8 mouse cellular contexts compared by ENCODE assay signal in the genomic region with DNA sequence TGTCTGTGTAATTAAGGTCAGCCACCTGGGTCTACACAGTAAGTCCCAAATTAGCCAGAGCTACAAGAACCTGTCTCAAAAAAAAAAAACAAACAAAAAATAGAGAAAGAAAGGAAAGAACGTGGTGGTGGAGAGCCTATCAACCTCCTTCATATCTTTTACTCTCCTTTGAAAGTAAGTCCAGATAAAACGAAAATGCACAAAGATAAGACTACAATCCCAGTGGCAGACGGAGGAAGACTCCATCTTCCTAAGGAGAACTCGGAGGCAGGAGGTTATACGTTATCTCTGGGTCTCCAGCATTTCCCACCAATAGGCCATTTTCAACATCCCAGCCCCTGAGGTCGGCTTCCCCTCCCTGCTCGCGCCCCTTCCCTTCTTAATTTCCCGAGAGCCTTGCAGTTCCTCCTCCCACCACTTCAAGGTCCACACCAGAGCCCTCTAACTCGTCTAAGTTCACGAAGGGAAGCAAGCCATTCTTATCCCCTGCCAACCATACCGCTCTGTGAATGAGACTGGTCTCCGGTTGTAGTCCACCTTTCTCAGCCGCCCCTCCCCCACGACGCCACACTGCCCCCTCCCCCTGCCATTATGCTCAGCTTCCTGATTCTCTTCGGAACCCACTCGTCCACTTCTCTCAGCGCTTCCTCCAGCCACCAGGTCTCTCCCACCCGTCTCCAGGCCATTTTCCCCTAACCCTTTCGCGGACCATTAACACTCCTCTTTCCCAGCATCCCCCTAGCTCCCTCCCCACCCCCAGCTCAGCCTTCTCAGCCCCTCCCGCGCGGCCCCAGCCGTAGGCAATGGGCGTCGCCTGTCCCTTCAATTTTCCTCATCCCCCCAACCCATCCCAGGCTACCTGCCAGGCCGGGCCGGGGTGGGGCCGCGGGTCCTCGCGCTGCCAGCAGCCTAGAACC. TPM values are rescaled to one million over a fixed set of nuclear protein-coding genes. Genes with fewer than 3 reads are reported as not detected.
DNase-seq lines count a peak whose midpoint lies in the region; ATAC-seq and TF ChIP-seq lines count a peak whose summit lies in the region.

No protein-coding gene starts in this region.

- H3K9ac ChIP-seq in forebrain, embryonic 14.5 days (ENCODE audit: low read length): peak overlapping the region; percentile 76
- peak overlapping the region; percentile 55 for H3K9ac ChIP-seq in intestine, embryonic 14.5 days (ENCODE audit: low read length)
- peak overlapping the region; percentile 81 for H3K9ac ChIP-seq in liver, postnatal 0 days (replicated peaks)
- H3K9ac ChIP-seq in neural tube, embryonic 14.5 days (replicated peaks; ENCODE audit: low read depth, low read length): peak overlapping the region; percentile 65

- peak; percentile 15 for ATAC-seq in forebrain, embryonic 14.5 days
- ATAC-seq in intestine, embryonic 14.5 days (replicated peaks; ENCODE audit: low FRiP score, low TSS enrichment, low read depth): peak; percentile 12; the same call in 1 of the 2 replicates
- peak; percentile 18 for ATAC-seq in liver, postnatal 0 days
- no peak; the same call in none of the 2 replicates for ATAC-seq in neural tube, embryonic 14.5 days (ENCODE audit: low read depth)

- no peak for TF ChIP-seq EP300 in liver, postnatal 0 days (IDR thresholded peaks at IDR 0.05; ENCODE audit: low read depth)

- peaks cover 58% of the 10 kb centered on the region for H3K36me3 ChIP-seq in forebrain, embryonic 14.5 days (ENCODE audit: control insufficient read depth, insufficient read depth, low read length)
- peaks cover 49% of the 10 kb centered on the region for H3K36me3 ChIP-seq in intestine, embryonic 14.5 days (ENCODE audit: control insufficient read depth, insufficient read depth, low read length)
- H3K36me3 ChIP-seq in liver, postnatal 0 days (replicated peaks; ENCODE audit: insufficient read depth, low read length): peaks cover 39% of the 10 kb centered on the region
- peaks cover 48% of the 10 kb centered on the region for H3K36me3 ChIP-seq in neural tube, embryonic 14.5 days (ENCODE audit: control insufficient read depth, insufficient read depth, low read length)

- peak in 1 of 2 experiments; percentile 34 for DNase-seq in layer of hippocampus, adult 2 months (ENCODE audit: low spot score in 2 of 2)
- DNase-seq in layer of hippocampus, adult 18-20 months (ENCODE audit: low spot score in 2 of 2): no peak
- peak; percentile 31 for DNase-seq in WW6 (ENCODE audit: low read depth, low spot score)
- peak; percentile 61 for DNase-seq in forebrain, embryonic 14.5 days (ENCODE audit: low spot score)
- DNase-seq in intestine, embryonic 14.5 days (ENCODE audit: low spot score): peak; percentile 82
- peak; percentile 75 for DNase-seq in liver, postnatal 0 days
- no peak for DNase-seq in yolk sac, embryonic 10.5 days (ENCODE audit: low spot score)

- H3K4me2 ChIP-seq in forebrain, embryonic 14.5 days (ENCODE audit: low read length): peak overlapping the region; percentile 77
- H3K4me2 ChIP-seq in intestine, embryonic 14.5 days (ENCODE audit: low read length): peak overlapping the region; percentile 82
- peak overlapping the region; percentile 93 for H3K4me2 ChIP-seq in liver, postnatal 0 days (ENCODE audit: low read depth, low read length)
- peak overlapping the region; percentile 65 for H3K4me2 ChIP-seq in neural tube, embryonic 14.5 days (ENCODE audit: low read depth, low read length)

- 1% methylated on average over 34 of the region's 34 CpGs for WGBS in forebrain, embryonic 14.5 days
- 1% methylated on average over 34 of the region's 34 CpGs for WGBS in intestine, embryonic 14.5 days
- under 1% methylated on average over 34 of the region's 34 CpGs for WGBS in liver, postnatal 0 days (ENCODE audit: insufficient replicate concordance)
- under 1% methylated on average over 34 of the region's 34 CpGs for WGBS in neural tube, embryonic 14.5 days

- peak overlapping the region; percentile 78 for H3K4me3 ChIP-seq in layer of hippocampus, adult 2 months
- peak overlapping the region; percentile 80 for H3K4me3 ChIP-seq in forebrain, embryonic 14.5 days (ENCODE audit: low read depth, low read length)
- H3K4me3 ChIP-seq in intestine, embryonic 14.5 days (ENCODE audit: low read depth, low read length): peak overlapping the region; percentile 86
- H3K4me3 ChIP-seq in liver, postnatal 0 days (ENCODE audit: low read depth, low read length): peak overlapping the region; percentile 86
- H3K4me3 ChIP-seq in neural tube, embryonic 14.5 days (ENCODE audit: low read depth, low read length): peak overlapping the region; percentile 79

- H3K4me1 ChIP-seq in forebrain, embryonic 14.5 days (ENCODE audit: control insufficient read depth, insufficient read depth, low read length): peaks cover 18% of the 10 kb centered on the region
- H3K4me1 ChIP-seq in intestine, embryonic 14.5 days (replicated peaks; ENCODE audit: control insufficient read depth, insufficient read depth, low read length): peaks cover 22% of the 10 kb centered on the region
- H3K4me1 ChIP-seq in liver, postnatal 0 days (ENCODE audit: insufficient read depth): peaks cover 21% of the 10 kb centered on the region
- H3K4me1 ChIP-seq in neural tube, embryonic 14.5 days (ENCODE audit: control insufficient read depth, insufficient read depth, low read length): peaks cover 20% of the 10 kb centered on the region

- peak overlapping the region; percentile 94 for H3K27ac ChIP-seq in layer of hippocampus, adult 2 months
- peak overlapping the region; percentile 80 for H3K27ac ChIP-seq in forebrain, embryonic 14.5 days (ENCODE audit: low read depth, low read length)
- peak overlapping the region; percentile 66 for H3K27ac ChIP-seq in intestine, embryonic 14.5 days (ENCODE audit: low read depth)
- H3K27ac ChIP-seq in liver, postnatal 0 days (ENCODE audit: low read depth): peak overlapping the region; percentile 91
- peak overlapping the region; percentile 85 for H3K27ac ChIP-seq in neural tube, embryonic 14.5 days (ENCODE audit: low read depth, low read length)

- H3K27me3 ChIP-seq in forebrain, embryonic 14.5 days (replicated peaks; ENCODE audit: control insufficient read depth, insufficient read depth, low read length): no peaks in the 10 kb centered on the region
- no peaks in the 10 kb centered on the region for H3K27me3 ChIP-seq in intestine, embryonic 14.5 days (replicated peaks; ENCODE audit: control insufficient read depth, insufficient read depth, low read length)
- no peaks in the 10 kb centered on the region for H3K27me3 ChIP-seq in liver, postnatal 0 days (ENCODE audit: insufficient read depth, low read length)
- H3K27me3 ChIP-seq in neural tube, embryonic 14.5 days (ENCODE audit: control insufficient read depth, insufficient read depth, low read length): no peaks in the 10 kb centered on the region

- TF ChIP-seq CTCF in layer of hippocampus, adult 2 months (conservative IDR thresholded peaks at IDR 0.05): peak; percentile 70
- peak; percentile 36 for TF ChIP-seq CTCF in liver, postnatal 0 days (IDR thresholded peaks at IDR 0.05; ENCODE audit: low read depth)

- H3K9me3 ChIP-seq in forebrain, embryonic 14.5 days (replicated peaks; ENCODE audit: control insufficient read depth, low read length): no peaks in the 10 kb centered on the region
- H3K9me3 ChIP-seq in intestine, embryonic 14.5 days (ENCODE audit: control insufficient read depth, low read length): no peaks in the 10 kb centered on the region
- H3K9me3 ChIP-seq in liver, postnatal 0 days (ENCODE audit: low read length): no peaks in the 10 kb centered on the region
- H3K9me3 ChIP-seq in neural tube, embryonic 14.5 days (ENCODE audit: control insufficient read depth, low read length): no peaks in the 10 kb centered on the region

RNA-seq across cellular contexts. Expression of gene Klhdc3, which starts 0.6 kb away (rescaled TPM):
- total RNA-seq in layer of hippocampus, adult 2 months (2021): 100 to 1,000 TPM; 163 to 173 TPM
- 100 to 1,000 TPM; 172 to 177 TPM for total RNA-seq in layer of hippocampus, adult 18-20 months (2021)
- 147 and 164 TPM in 2 replicates for polyA plus RNA-seq in forebrain, embryonic 14.5 days (2014; fragmentation: Nextera tagmentation; extraction: Ambion mirVana)
- 109 and 110 TPM in 2 replicates for polyA plus RNA-seq in intestine, embryonic 14.5 days (2014; fragmentation: Nextera tagmentation; extraction: Ambion mirVana)
- polyA plus RNA-seq in liver, postnatal 0 days (2015; fragmentation: Nextera tagmentation; extraction: Ambion mirVana): 60.0 and 63.0 TPM in 2 replicates
- polyA plus RNA-seq in neural tube, embryonic 14.5 days (2014; fragmentation: Nextera tagmentation; extraction: Ambion mirVana): 151 and 161 TPM in 2 replicates

RNA-seq across cellular contexts. Expression of gene Mea1, which starts 1.5 kb away (rescaled TPM):
- 100 to 1,000 TPM in 1 of 2 experiments, 10 to 100 TPM in 1; 99.8 to 104 TPM for total RNA-seq in layer of hippocampus, adult 2 months (2021)
- 100 to 1,000 TPM in 1 of 2 experiments, 10 to 100 TPM in 1; 97.2 to 109 TPM for total RNA-seq in layer of hippocampus, adult 18-20 months (2021)
- polyA plus RNA-seq in forebrain, embryonic 14.5 days (2014; fragmentation: Nextera tagmentation; extraction: Ambion mirVana): 243 and 265 TPM in 2 replicates
- 156 and 161 TPM in 2 replicates for polyA plus RNA-seq in intestine, embryonic 14.5 days (2014; fragmentation: Nextera tagmentation; extraction: Ambion mirVana)
- 52.3 and 56.9 TPM in 2 replicates for polyA plus RNA-seq in liver, postnatal 0 days (2015; fragmentation: Nextera tagmentation; extraction: Ambion mirVana)
- polyA plus RNA-seq in neural tube, embryonic 14.5 days (2014; fragmentation: Nextera tagmentation; extraction: Ambion mirVana): 263 and 301 TPM in 2 replicates

RNA-seq across cellular contexts. Expression of gene Rrp36, which starts 5.9 kb away (rescaled TPM):
- total RNA-seq in layer of hippocampus, adult 2 months (2021): 10 to 100 TPM; 15.8 to 16.8 TPM
- total RNA-seq in layer of hippocampus, adult 18-20 months (2021): 10 to 100 TPM; 17.2 to 19.7 TPM
- polyA plus RNA-seq in forebrain, embryonic 14.5 days (2014; fragmentation: Nextera tagmentation; extraction: Ambion mirVana): 30.1 and 31.4 TPM in 2 replicates
- polyA plus RNA-seq in intestine, embryonic 14.5 days (2014; fragmentation: Nextera tagmentation; extraction: Ambion mirVana): 49.1 and 57.7 TPM in 2 replicates
- 28.1 and 28.2 TPM in 2 replicates for polyA plus RNA-seq in liver, postnatal 0 days (2015; fragmentation: Nextera tagmentation; extraction: Ambion mirVana)
- 44.7 and 49.6 TPM in 2 replicates for polyA plus RNA-seq in neural tube, embryonic 14.5 days (2014; fragmentation: Nextera tagmentation; extraction: Ambion mirVana)

RNA-seq across cellular contexts. Expression of gene Ppp2r5d, which starts 24.8 kb away (rescaled TPM):
- total RNA-seq in layer of hippocampus, adult 2 months (2021): 10 to 100 TPM; 88.0 to 91.4 TPM
- total RNA-seq in layer of hippocampus, adult 18-20 months (2021): 10 to 100 TPM; 89.3 to 90.9 TPM
- 73.9 and 78.0 TPM in 2 replicates for polyA plus RNA-seq in forebrain, embryonic 14.5 days (2014; fragmentation: Nextera tagmentation; extraction: Ambion mirVana)
- 85.6 and 88.5 TPM in 2 replicates for polyA plus RNA-seq in intestine, embryonic 14.5 days (2014; fragmentation: Nextera tagmentation; extraction: Ambion mirVana)
- 11.2 and 12.5 TPM in 2 replicates for polyA plus RNA-seq in liver, postnatal 0 days (2015; fragmentation: Nextera tagmentation; extraction: Ambion mirVana)
- 69.9 and 83.9 TPM in 2 replicates for polyA plus RNA-seq in neural tube, embryonic 14.5 days (2014; fragmentation: Nextera tagmentation; extraction: Ambion mirVana)

RNA-seq across cellular contexts. Expression of gene Cul7, which starts 30.0 kb away (rescaled TPM):
- 10 to 100 TPM; 19.1 to 20.4 TPM for total RNA-seq in layer of hippocampus, adult 2 months (2021)
- 10 to 100 TPM; 18.9 to 20.2 TPM for total RNA-seq in layer of hippocampus, adult 18-20 months (2021)
- polyA plus RNA-seq in forebrain, embryonic 14.5 days (2014; fragmentation: Nextera tagmentation; extraction: Ambion mirVana): 28.3 and 30.2 TPM in 2 replicates
- 43.4 and 43.7 TPM in 2 replicates for polyA plus RNA-seq in intestine, embryonic 14.5 days (2014; fragmentation: Nextera tagmentation; extraction: Ambion mirVana)
- polyA plus RNA-seq in liver, postnatal 0 days (2015; fragmentation: Nextera tagmentation; extraction: Ambion mirVana): 5.2 and 6.2 TPM in 2 replicates
- 30.1 and 33.8 TPM in 2 replicates for polyA plus RNA-seq in neural tube, embryonic 14.5 days (2014; fragmentation: Nextera tagmentation; extraction: Ambion mirVana)

Comparison
In these comparisons a context has a peak if more than half of its experiments do, and no peak if none do; other contexts are left out.
1. DNase-seq: peak in WW6 (single experiment), forebrain, embryonic 14.5 days (single experiment), intestine, embryonic 14.5 days (single experiment) and liver, postnatal 0 days (single experiment); none in layer of hippocampus, adult 18-20 months (0 of 2) and yolk sac, embryonic 10.5 days (single experiment).
2. Peak in every context shown above with its lines, with median percentiles within 50 percentile points of each other: H3K27ac ChIP-seq, H3K4me3 ChIP-seq, H3K4me2 ChIP-seq and H3K9ac ChIP-seq.